Mouse (Mus musculus) liver, embryonic 14.5 days (tissue): ENCODE results near the gene Kdm1a.

Experiments
- CTCF ChIP-seq: IDR thresholded peaks from 2 replicates; pipeline ENCODE4 v1.5.1; 2016; ENCODE audit warnings: antibody characterized with exemption, low read depth, control low read depth
- EP300 ChIP-seq: IDR thresholded peaks from 2 replicates; pipeline ENCODE4 v1.6.1; 2016; ENCODE audit warnings: antibody characterized with exemption, low read depth

DNA sequence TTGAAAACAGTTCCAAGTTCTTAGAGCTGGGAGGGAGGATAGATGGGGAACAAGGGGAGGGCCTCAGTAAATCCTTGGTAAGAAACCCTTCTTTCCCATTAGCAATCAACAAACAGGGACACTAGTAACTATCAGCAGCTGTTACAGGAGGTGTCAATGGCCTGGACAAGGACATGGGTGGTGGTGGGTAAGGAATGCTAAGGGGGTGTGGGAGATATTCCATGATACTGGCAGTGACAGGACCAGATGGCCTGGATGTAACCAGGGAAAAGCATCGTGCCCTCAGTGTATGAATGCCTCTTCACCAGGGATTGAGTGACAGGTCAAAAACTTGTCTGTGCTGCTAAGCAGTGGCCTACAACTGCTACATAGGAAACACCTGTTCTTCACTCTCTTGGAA lies 49.4 kb downstream of the Kdm1a start:
- TF ChIP-seq CTCF (no peak), EP300 (no peak)
